Mouse (Mus musculus): ENCODE measurements around the gene Mrpl12. TPM values are rescaled to one million over a fixed set of nuclear protein-coding genes. Genes with fewer than 3 reads are reported as not detected.

The Mrpl12 gene
- total RNA-seq (2023), result 32.6 TPM

DNA sequence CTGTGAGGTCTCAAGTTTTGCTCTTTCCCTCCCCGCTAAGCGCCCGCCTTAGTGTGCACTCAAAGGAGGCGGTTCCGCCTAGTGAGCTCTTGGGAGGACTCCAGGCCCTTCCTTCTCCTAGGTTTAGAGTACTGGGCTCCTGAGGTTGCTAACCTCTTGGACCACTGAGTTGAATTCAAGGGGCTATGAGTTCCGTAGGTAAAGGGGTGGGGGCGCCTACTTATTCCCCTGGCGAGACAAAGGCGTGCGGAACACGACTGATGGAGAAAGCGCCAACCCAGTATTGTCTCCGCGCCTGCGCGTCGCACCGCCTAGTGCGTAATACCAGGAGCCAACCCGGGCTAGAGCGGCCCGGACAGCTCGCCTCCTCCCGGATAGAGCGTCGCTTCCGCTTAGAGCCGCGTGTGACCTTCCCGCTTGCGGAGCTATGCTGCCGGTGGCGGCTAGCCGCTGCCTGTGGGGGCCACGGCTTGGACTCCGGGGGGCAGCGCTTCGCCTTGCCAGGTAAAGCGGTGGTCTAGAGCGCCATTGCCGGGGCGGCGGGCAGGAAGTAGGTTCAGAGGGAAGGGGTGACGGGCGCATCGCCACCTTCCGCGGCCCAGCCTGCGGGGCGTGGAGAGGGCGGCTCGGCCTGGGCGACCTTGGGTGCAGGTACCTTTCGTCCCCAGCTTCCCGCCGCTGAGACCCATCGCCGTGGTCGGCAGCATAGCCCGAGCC is at the start of gene Mrpl12:
Mrpl12 (plus strand) TSS at position 349 of the 717 bp plus-strand sequence.

GRCm38 (mm10) chr11:120437152-120437856 is 47.1 kb upstream of the Mrpl12 start, which contains the start of gene Nploc4:
TSS of gene Nploc4 (minus strand) at chr11:120437708.

GRCm38 (mm10) chr11:120442344-120442743 is 42.1 kb upstream of the Mrpl12 start, which contains the start of gene Tspan10:
TSS of gene Tspan10 (plus strand) at chr11:120442644.

GRCm38 (mm10) chr11:120453306-120453705 is 31.1 kb upstream of the Mrpl12 start, which contains the start of gene Pde6g:
TSS of gene Pde6g (minus strand) at chr11:120453500.

DNA sequence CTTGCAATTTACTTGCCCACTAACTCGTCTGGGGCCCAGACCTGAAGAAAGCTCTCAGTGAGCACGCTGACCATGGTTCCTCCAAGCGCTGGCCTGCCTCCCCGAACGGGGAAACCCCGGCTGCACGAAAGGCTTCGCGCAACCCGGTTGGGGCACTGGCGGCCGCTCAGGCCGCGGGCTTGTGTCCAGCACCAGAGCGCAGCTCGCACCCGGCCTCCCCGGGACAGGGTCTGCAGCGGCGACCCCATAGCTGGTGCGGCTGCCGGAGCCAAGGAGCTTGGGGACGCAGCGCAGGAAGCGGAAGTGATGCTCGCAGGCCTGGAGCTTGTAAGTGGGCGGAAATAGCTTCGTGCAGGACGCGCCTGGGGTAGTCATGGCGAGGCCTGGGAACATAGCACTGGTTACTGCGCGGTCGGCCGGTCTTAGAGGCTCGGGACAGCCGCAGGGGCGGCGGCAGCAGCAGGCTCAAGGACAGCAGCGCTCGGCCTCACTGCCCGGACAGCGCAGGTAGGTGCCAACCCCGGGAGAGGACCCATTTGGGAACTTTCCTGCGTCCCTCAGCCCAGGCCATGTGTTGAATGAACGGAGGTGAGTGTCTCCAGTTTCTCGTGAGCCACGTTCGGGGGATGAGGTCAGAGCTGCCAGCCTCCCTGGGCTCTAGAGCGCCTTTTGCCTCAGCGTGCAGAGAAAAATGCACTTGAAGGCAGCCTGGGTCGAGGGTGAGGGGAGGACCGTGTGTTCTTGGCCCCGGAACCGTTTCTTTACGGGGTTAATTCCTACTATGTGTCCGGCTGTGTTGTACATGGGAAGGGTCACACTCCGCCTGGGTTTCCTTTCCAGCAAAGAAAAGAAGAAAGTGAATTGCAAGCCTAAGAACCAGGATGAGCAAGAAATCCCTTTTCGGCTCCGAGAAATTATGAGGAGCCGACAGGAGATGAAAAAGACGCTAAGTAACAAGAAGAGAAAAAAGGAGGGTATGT is 26.4 kb upstream of the Mrpl12 start, which contains the start of the genes Oxld1 and Ccdc137:
Oxld1 (minus strand) TSS at position 297 of the 980 bp plus-strand sequence.
Ccdc137 (plus strand) TSS at position 344 of the 980 bp plus-strand sequence.

DNA sequence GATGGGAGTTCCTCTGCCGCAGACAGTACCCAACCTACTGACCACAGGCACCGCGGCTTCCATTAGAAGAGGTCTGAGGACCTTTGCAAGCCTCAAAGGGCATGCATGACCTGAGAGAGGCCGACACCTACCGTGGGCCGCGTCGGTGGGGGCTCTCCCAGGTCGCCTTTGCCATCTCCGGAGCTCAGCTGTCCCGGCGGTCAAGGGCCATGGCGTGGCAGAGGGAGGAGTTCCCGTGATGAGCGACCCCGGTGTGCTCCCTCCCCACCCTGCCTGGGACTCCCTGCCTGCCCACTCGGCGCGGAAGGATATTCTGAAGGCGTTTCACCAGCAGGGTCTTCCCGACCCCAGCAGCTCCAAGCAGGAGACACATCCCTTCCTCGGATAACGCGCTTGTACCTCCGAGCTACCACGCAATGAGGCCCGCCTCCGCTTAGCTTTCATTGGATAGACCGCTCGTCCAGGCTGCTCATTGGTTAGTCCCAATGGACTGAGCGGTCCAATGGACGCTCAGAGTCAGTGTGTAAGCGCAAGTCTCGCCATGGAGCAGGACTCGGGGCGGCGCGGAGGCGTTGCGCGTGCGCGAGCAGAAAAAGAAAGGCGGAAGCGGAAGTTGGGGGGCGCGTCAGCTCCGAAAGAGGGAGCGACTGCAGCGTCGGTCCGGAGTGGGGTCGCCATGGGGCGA is 17.2 kb upstream of the Mrpl12 start, which contains the start of gene Arl16:
Arl16 (minus strand) TSS at position 557 of the 685 bp plus-strand sequence.

DNA sequence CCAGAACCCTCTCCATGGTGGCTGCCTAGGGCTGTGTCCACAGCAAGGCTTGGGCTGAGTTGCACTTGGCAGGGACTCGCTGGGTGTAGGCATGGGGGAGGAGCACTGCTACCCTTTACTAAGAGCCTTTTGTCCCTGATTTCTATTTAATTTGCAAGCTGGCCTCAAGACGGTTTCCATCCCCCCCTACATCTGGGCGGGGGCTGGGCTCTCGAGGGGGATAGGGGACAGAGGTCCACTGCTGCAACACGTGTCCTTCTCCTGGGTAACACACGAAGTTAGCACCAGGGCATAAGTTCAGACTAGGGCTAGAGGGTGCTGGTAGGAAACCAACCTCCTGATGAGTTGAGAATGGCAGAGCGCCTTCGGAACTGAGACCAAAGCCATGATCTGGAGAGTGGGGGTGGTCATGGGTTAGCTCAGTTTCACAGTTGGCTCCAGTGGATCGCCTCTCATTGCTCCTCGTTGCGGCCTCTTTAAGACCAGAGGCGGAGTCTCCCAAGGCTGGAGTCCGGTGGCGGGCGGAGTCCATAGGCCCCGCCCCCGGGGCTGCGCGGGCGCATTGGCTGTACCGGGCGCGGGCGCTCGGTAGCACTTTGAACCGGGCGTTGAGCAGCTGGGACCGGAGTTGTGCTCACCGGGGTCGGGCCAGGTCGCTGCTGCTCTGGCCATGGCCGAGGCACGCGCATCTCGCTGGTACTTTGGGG is 7.1 kb downstream of the Mrpl12 start, which contains the start of gene Slc25a10:
Slc25a10 (plus strand) TSS at position 524 of the 707 bp plus-strand sequence.

GRCm38 (mm10) chr11:120530085-120530964 is 45.9 kb downstream of the Mrpl12 start, which contains the start of gene Gcgr:
TSS of gene Gcgr (plus strand) at chr11:120530699.

Other genes with a start within 250 kb of the Mrpl12 start
- 1,148 TPM for gene Actg1, start 136.1 kb upstream of the Mrpl12 start, total RNA-seq (2023)
- 1.1 TPM for gene Fscn2, start 123.1 kb upstream of the Mrpl12 start, total RNA-seq (2023)
- 25.7 TPM for gene Faap100, start 105.8 kb upstream of the Mrpl12 start, total RNA-seq (2023)
- 58.8 TPM for gene Nploc4, start 46.9 kb upstream of the Mrpl12 start, total RNA-seq (2023)
- 57.3 TPM for gene Tspan10, start 42.0 kb upstream of the Mrpl12 start, total RNA-seq (2023)
- 0.67 TPM for gene Pde6g, start 31.1 kb upstream of the Mrpl12 start, total RNA-seq (2023)
- gene Oxld1, start 26.5 kb upstream of the Mrpl12 start, total RNA-seq (2023), result 3.7 TPM
- gene Ccdc137, start 26.5 kb upstream of the Mrpl12 start, total RNA-seq (2023), result 35.0 TPM
- 12.6 TPM for gene Arl16, start 17.0 kb upstream of the Mrpl12 start, total RNA-seq (2023)
- gene Slc25a10, start 7.2 kb downstream of the Mrpl12 start, total RNA-seq (2023), result 9.1 TPM
- not detected for gene Gcgr, start 46.1 kb downstream of the Mrpl12 start, total RNA-seq (2023)
- 37.9 TPM for gene Mcrip1, start 65.1 kb downstream of the Mrpl12 start, total RNA-seq (2023)
- gene Ppp1r27, start 66.5 kb downstream of the Mrpl12 start, total RNA-seq (2023), result not detected
- gene P4hb, start 88.6 kb downstream of the Mrpl12 start, total RNA-seq (2023), result 114 TPM
- 372 TPM for gene Arhgdia, start 97.0 kb downstream of the Mrpl12 start, total RNA-seq (2023)
- gene Alyref, start 113.8 kb downstream of the Mrpl12 start, total RNA-seq (2023), result 104 TPM
- gene Anapc11, start 113.8 kb downstream of the Mrpl12 start, total RNA-seq (2023), result 57.5 TPM
- gene Npb, start 123.9 kb downstream of the Mrpl12 start, total RNA-seq (2023), result 6.0 TPM
- gene Pcyt2, start 133.3 kb downstream of the Mrpl12 start, total RNA-seq (2023), result 152 TPM
- gene Sirt7, start 140.6 kb downstream of the Mrpl12 start, total RNA-seq (2023), result 96.6 TPM
- 53.1 TPM for gene Mafg, start 149.0 kb downstream of the Mrpl12 start, total RNA-seq (2023)
- gene Pycr1, start 159.2 kb downstream of the Mrpl12 start, total RNA-seq (2023), result 2.8 TPM
- not detected for gene Myadml2, start 163.5 kb downstream of the Mrpl12 start, total RNA-seq (2023)
- gene Notum, start 176.6 kb downstream of the Mrpl12 start, total RNA-seq (2023), result not detected
- 106 TPM for gene Aspscr1, start 188.4 kb downstream of the Mrpl12 start, total RNA-seq (2023)
- 18.0 TPM for gene Cenpx, start 229.1 kb downstream of the Mrpl12 start, total RNA-seq (2023)
- gene Lrrc45, start 229.3 kb downstream of the Mrpl12 start, total RNA-seq (2023), result 31.1 TPM
- 1.1 TPM for gene Rac3, start 236.9 kb downstream of the Mrpl12 start, total RNA-seq (2023)
- gene Dcxr, start 242.7 kb downstream of the Mrpl12 start, total RNA-seq (2023), result 3.0 TPM
- not detected for gene Cbr2, start 247.5 kb downstream of the Mrpl12 start, total RNA-seq (2023)

All from CD4-positive naive resting alpha-beta T cell, adult 76 days (primary cell).